Mouse (Mus musculus): Measurements from ENCODE around the gene Zdhhc1. TPM values are rescaled to one million over a fixed set of nuclear protein-coding genes. Genes with fewer than 3 reads are reported as not detected.

Gene Zdhhc1
- total RNA-seq, 2 experiments from 2014 or later = 9.6 to 11.2 TPM

GRCm38 (mm10) chr8:105529271-105529670 is 32.6 kb upstream of the Zdhhc1 start:
- no peak for TF ChIP-seq CTCF (IDR thresholded peaks at IDR 0.05)
- no peak overlapping the region for H3K4me3 ChIP-seq
- intact Hi-C loops (cut with DNase I) = no loop called here
- 0 out of 2 replicates have a peak overlapping the region, but pooled peaks have one; percentile 5 for H3K27ac ChIP-seq
- DNase-seq = peak; percentile 56

GRCm38 (mm10) chr8:105528206-105528605 is 31.5 kb upstream of the Zdhhc1 start:
- intact Hi-C loops (cut with DNase I) = no loop called here
- no peak for DNase-seq
- TF ChIP-seq CTCF (IDR thresholded peaks at IDR 0.05) = no peak
- no peak overlapping the region for H3K27ac ChIP-seq
- H3K4me3 ChIP-seq = no peak overlapping the region

- peak; percentile 82 for DNase-seq
- intact Hi-C loops (cut with DNase I) = no loop called here
- no peak for TF ChIP-seq CTCF (IDR thresholded peaks at IDR 0.05)
- Histone ChIP-seq H3K4me3 (no peak overlapping the region), H3K27ac (no peak overlapping the region)
These were observed 30.4 kb upstream of the Zdhhc1 start for GRCm38 (mm10) chr8:105527110-105527509.

- DNase-seq = no peak
- no peak overlapping the region for H3K4me3 ChIP-seq
- intact Hi-C loops (cut with DNase I) = no loop called here
- H3K27ac ChIP-seq = no peak overlapping the region
- no peak for TF ChIP-seq CTCF (IDR thresholded peaks at IDR 0.05)
These were observed 26.2 kb upstream of the Zdhhc1 start for GRCm38 (mm10) chr8:105522890-105523289.

GRCm38 (mm10) chr8:105521995-105522769 is 25.5 kb upstream of the Zdhhc1 start:
- H3K27ac ChIP-seq = no peak overlapping the region
- TF ChIP-seq CTCF (IDR thresholded peaks at IDR 0.05) = no peak
- intact Hi-C loops (cut with DNase I) = no loop called here

GRCm38 (mm10) chr8:105521061-105521460 is 24.4 kb upstream of the Zdhhc1 start:
- intact Hi-C loops (cut with DNase I) = no loop called here
- no peak for DNase-seq
- TF ChIP-seq CTCF (IDR thresholded peaks at IDR 0.05) = no peak
- H3K4me3 ChIP-seq = no peak overlapping the region
- H3K27ac ChIP-seq = no peak overlapping the region

More at GRCm38 (mm10) chr8:105521995-105522769, 25.5 kb upstream of the Zdhhc1 start:
- no peak overlapping the region for H3K4me3 ChIP-seq
- peak; percentile 37 for DNase-seq

GRCm38 (mm10) chr8:105520521-105520920 is 23.8 kb upstream of the Zdhhc1 start:
- intact Hi-C loops (cut with DNase I) = no loop called here
- no peak overlapping the region for H3K4me3 ChIP-seq
- DNase-seq = no peak
- H3K27ac ChIP-seq = no peak overlapping the region
- TF ChIP-seq CTCF (IDR thresholded peaks at IDR 0.05) = no peak

GRCm38 (mm10) chr8:105519591-105519990 is 22.9 kb upstream of the Zdhhc1 start:
- H3K4me3 ChIP-seq = peak overlapping the region; percentile 74; the same call in 1 of the 2 replicates
- intact Hi-C loops (cut with DNase I) = loop anchor here (2.0 to 5.0 kb wide), 2 partner anchors 13 to 37 kb away; no protein-coding TSS in a partner anchor
- DNase-seq = no peak

GRCm38 (mm10) chr8:105518436-105519313 is 22.0 kb upstream of the Zdhhc1 start, which contains the start of gene Hsd11b2:
Gene Hsd11b2, plus strand, starts transcription at chr8:105518755.
- intact Hi-C loops (cut with DNase I) = loop anchor here (2.0 to 5.0 kb wide), 2 partner anchors 14 to 36 kb away; no protein-coding TSS in a partner anchor
- peak; percentile 83 for DNase-seq
- peak within 1 kb of the TSS; percentile 59 for H3K27ac ChIP-seq
- peak within 1 kb of the TSS; percentile 74 for H3K4me3 ChIP-seq
- TF ChIP-seq CTCF (IDR thresholded peaks at IDR 0.05) = peak; percentile 17; the same call in 1 of the 2 replicates

More at GRCm38 (mm10) chr8:105519591-105519990, 22.9 kb upstream of the Zdhhc1 start:
- no peak overlapping the region for H3K27ac ChIP-seq
- TF ChIP-seq CTCF (IDR thresholded peaks at IDR 0.05) = no peak

- no peak overlapping the region for H3K27ac ChIP-seq
- TF ChIP-seq CTCF (IDR thresholded peaks at IDR 0.05) = no peak
- intact Hi-C loops (cut with DNase I) = loop anchor here (5.0 kb wide), 1 partner anchor 35 kb away; no protein-coding TSS in a partner anchor
- no peak for DNase-seq
- H3K4me3 ChIP-seq = no peak overlapping the region
These were observed 20.6 kb upstream of the Zdhhc1 start for GRCm38 (mm10) chr8:105517346-105517745.

GRCm38 (mm10) chr8:105516018-105516645 is 19.4 kb upstream of the Zdhhc1 start:
- peak; percentile 82 for DNase-seq
- intact Hi-C loops (cut with DNase I) = loop anchor here (5.0 kb wide), 1 partner anchor 34 kb away; no protein-coding TSS in a partner anchor
- Histone ChIP-seq H3K27ac (no peak overlapping the region), H3K4me3 (peak overlapping the region; percentile 48)
- peak; percentile 82 for TF ChIP-seq CTCF (IDR thresholded peaks at IDR 0.05)

GRCm38 (mm10) chr8:105514656-105515055 is 18.0 kb upstream of the Zdhhc1 start:
- no peak for TF ChIP-seq CTCF (IDR thresholded peaks at IDR 0.05)
- H3K27ac ChIP-seq = peak overlapping the region; percentile 68
- peak; percentile 82 for DNase-seq
- intact Hi-C loops (cut with DNase I) = loop anchor here (1.0 to 5.0 kb wide), 2 partner anchors 32 to 39 kb away; no protein-coding TSS in a partner anchor
- H3K4me3 ChIP-seq = no peak overlapping the region
